Mouse (Mus musculus): ENCODE results near the gene Slamf6.

Slamf6 gene

GRCm38 (mm10) chr1:171994501-171994900, 77.2 kb downstream of the Slamf6 start:
- in situ Hi-C loops (cut with MboI, MseI) = no loop called here

- in situ Hi-C loops (cut with MboI, MseI) = no loop called here
These were observed 77.8 kb downstream of the Slamf6 start for GRCm38 (mm10) chr1:171994918-171995715.

DNA sequence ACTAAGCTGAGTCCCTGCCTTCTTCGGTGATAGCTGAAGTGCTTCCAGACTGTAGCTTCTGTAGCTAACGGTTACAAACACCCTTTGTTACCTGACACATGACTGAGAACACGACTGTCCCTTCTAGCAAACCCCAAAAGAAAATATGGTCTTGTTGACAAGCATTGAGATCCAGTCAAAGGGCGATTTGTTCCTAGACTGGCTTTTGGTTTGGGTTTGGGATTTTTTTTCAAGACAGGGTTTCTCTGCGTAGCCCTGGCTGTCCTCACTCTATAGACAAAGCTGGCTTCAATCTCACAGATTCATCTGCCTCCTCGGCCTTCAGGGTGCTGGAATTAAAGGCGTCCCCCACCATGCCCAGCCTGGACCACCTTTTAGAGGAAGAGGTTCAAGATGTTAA, 79.4 kb downstream of the Slamf6 start:
- in situ Hi-C loops (cut with MboI, MseI) = no loop called here

DNA sequence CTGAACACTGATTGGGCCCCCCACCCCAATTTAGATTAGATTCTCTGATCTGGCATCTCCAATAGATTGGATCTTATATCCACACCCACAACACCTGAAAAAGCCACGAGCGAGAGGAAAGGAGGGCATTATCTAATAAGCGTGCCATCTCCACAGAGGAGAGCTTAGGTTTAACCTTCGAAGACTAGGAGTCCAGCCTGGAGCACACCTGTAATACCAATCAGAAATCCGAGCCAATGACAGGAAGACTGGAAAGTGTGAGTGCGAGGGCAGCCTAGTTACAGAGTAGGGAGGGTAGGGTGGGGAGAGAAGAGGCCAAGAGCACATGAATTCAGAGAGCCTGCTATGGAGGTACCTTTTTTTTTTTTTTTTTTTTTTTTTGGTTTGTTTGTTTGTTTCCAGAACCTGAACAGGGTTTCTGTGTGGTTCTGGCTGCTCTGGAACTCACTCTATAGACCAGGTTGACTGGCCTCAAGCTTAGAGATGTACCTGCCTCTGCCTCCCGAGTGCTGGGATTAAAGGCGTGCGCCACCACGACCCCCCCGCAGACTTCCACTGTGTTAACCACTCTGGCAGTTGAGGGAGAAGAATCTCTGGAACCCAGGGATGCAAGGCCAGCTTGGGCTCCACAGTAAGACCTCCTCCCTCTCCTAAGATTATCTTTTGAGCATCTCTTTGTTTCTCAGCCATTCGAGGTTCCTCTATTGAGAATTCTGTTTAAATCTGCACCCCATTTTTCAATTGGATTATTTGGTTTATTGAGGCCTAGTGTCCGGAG, 81.7 kb downstream of the Slamf6 start:
- in situ Hi-C loops (cut with MboI, MseI) = no loop called here

- in situ Hi-C loops (cut with MboI, MseI) = loop anchor here in 1 of 2 experiments (10.0 kb wide), 1 partner anchor 186 kb away; no protein-coding TSS in a partner anchor
These were observed 83.3 kb downstream of the Slamf6 start for GRCm38 (mm10) chr1:172000641-172001040.

DNA sequence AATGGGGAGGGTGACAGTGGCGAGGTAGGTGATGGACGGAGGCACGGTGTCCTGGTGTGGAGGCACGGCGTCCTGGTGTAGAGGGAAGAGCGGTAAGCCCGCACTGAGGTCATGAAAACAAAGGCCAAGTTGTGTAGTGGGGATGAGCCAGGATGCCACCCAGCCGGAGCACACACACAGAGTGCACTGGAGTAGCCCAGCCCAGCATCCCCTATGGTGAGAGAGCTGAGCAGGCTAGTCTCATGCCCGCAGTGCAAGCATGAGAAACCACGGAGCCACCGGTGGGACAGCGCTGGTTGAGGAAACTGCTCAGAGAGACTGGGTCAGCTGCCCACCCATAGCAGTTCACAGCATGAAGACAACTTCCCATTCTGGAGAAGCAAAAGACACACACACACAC, 84.3 kb downstream of the Slamf6 start:
- in situ Hi-C loops (cut with MboI, MseI) = loop anchor here in 1 of 2 experiments (10.0 kb wide), 1 partner anchor 187 kb away; no protein-coding TSS in a partner anchor

All from T-helper 17 cell (primary cell).